Comparison of ENCODE assay signal across 7 mouse cellular contexts in the genomic region with DNA sequence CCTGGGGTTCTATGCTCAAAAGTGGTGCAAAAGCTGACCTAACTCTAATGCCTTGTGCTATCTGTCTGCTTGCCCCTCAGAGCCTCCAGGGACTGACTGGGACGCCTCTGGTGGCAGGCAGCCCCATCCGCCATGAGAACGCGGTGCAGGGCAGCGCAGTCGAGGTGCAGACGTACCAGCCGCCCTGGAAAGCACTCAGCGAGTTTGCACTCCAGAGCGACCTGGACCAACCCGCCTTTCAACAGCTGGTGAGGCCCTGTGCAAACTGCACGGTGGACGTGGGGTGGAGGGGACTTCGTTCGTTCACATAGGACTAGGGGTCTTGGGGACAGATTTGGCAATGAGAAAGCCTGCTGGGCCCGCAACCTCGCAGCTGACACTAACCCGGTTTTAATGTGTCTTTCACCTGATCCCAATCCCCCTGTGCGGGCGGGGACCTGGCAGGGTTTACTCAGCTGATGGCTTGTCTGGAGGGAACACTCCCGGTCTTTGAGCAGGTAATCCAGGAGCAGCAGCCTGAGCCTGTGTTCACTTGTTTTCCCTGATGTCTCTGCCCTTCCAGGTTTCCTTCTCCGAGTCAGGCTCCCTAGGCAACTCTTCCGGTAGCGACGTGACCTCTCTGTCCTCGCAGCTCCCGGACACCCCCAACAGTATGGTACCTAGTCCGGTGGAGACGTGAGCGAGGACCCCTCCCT. TPM values are rescaled to one million over a fixed set of nuclear protein-coding genes. Genes with fewer than 3 reads are reported as not detected.
DNase-seq lines count a peak whose midpoint lies in the region; ATAC-seq lines count a peak whose summit lies in the region.

No protein-coding gene starts in this region.

- H3K9me3 ChIP-seq in midbrain, embryonic 11.5 days (ENCODE audit: control insufficient read depth, low read length) = peaks cover 3% of the 10 kb centered on the region; the same call in 1 of the 2 replicates
- no peaks in the 10 kb centered on the region for H3K9me3 ChIP-seq in midbrain, embryonic 13.5 days
- H3K9me3 ChIP-seq in embryonic facial prominence, embryonic 12.5 days = no peaks in the 10 kb centered on the region
- no peaks in the 10 kb centered on the region for H3K9me3 ChIP-seq in intestine, embryonic 15.5 days
- peaks cover 6% of the 10 kb centered on the region for H3K9me3 ChIP-seq in lung, embryonic 16.5 days (ENCODE audit: control insufficient read depth, low read length)

- no peak overlapping the region for H3K9ac ChIP-seq in midbrain, embryonic 11.5 days (ENCODE audit: low read length)
- H3K9ac ChIP-seq in midbrain, embryonic 13.5 days (replicated peaks) = no peak overlapping the region
- H3K9ac ChIP-seq in embryonic facial prominence, embryonic 12.5 days = peak overlapping the region; percentile 42; the same call in 1 of the 2 replicates
- H3K9ac ChIP-seq in intestine, embryonic 15.5 days = no peak overlapping the region
- H3K9ac ChIP-seq in lung, embryonic 16.5 days (ENCODE audit: low read length) = no peak overlapping the region

- no peak overlapping the region for H3K4me2 ChIP-seq in midbrain, embryonic 11.5 days
- no peak overlapping the region for H3K4me2 ChIP-seq in midbrain, embryonic 13.5 days (replicated peaks)
- peak overlapping the region; percentile 47 for H3K4me2 ChIP-seq in embryonic facial prominence, embryonic 12.5 days (replicated peaks)
- peak overlapping the region; percentile 78 for H3K4me2 ChIP-seq in intestine, embryonic 15.5 days (replicated peaks)
- H3K4me2 ChIP-seq in lung, embryonic 16.5 days (ENCODE audit: low read depth, low read length) = peak overlapping the region; percentile 23; the same call in 1 of the 2 replicates

- peaks cover 98% of the 10 kb centered on the region for H3K27me3 ChIP-seq in midbrain, embryonic 11.5 days (ENCODE audit: control insufficient read depth, insufficient read depth, low read length)
- peaks cover 99% of the 10 kb centered on the region for H3K27me3 ChIP-seq in midbrain, embryonic 13.5 days
- peaks cover 73% of the 10 kb centered on the region for H3K27me3 ChIP-seq in embryonic facial prominence, embryonic 12.5 days
- peaks cover 57% of the 10 kb centered on the region for H3K27me3 ChIP-seq in intestine, embryonic 15.5 days (replicated peaks)
- H3K27me3 ChIP-seq in lung, embryonic 16.5 days (ENCODE audit: control insufficient read depth, insufficient read depth, low read depth, low read length) = peaks cover 88% of the 10 kb centered on the region

- H3K36me3 ChIP-seq in midbrain, embryonic 11.5 days (ENCODE audit: control insufficient read depth, insufficient read depth, low read length) = no peaks in the 10 kb centered on the region
- no peaks in the 10 kb centered on the region for H3K36me3 ChIP-seq in midbrain, embryonic 13.5 days
- no peaks in the 10 kb centered on the region for H3K36me3 ChIP-seq in embryonic facial prominence, embryonic 12.5 days
- H3K36me3 ChIP-seq in intestine, embryonic 15.5 days = no peaks in the 10 kb centered on the region
- H3K36me3 ChIP-seq in lung, embryonic 16.5 days (ENCODE audit: control insufficient read depth, insufficient read depth, low read length) = no peaks in the 10 kb centered on the region

- no peak for ATAC-seq in midbrain, embryonic 11.5 days (ENCODE audit: low FRiP score)
- no peak for ATAC-seq in midbrain, embryonic 13.5 days
- no peak for ATAC-seq in embryonic facial prominence, embryonic 12.5 days (ENCODE audit: insufficient number of reproducible peaks, insufficient read depth, low FRiP score, low TSS enrichment)
- ATAC-seq in intestine, embryonic 15.5 days = no peak
- peak; percentile 47; the same call in 1 of the 2 replicates for ATAC-seq in lung, embryonic 16.5 days (ENCODE audit: low read depth)

- no peak overlapping the region for H3K27ac ChIP-seq in midbrain, embryonic 11.5 days (ENCODE audit: low read depth, low read length)
- no peak overlapping the region for H3K27ac ChIP-seq in midbrain, embryonic 13.5 days
- H3K27ac ChIP-seq in embryonic facial prominence, embryonic 12.5 days = 0 out of 2 replicates have a peak overlapping the region, but pooled peaks have one; percentile 36
- no peak overlapping the region for H3K27ac ChIP-seq in intestine, embryonic 15.5 days
- no peak overlapping the region for H3K27ac ChIP-seq in lung, embryonic 16.5 days (ENCODE audit: low read length)

- peak; percentile 97 for DNase-seq in midbrain, embryonic 11.5 days (ENCODE audit: low spot score, missing footprints)
- peak; percentile 20 for DNase-seq in cerebellum, adult 11-12 months
- no peak for DNase-seq in MN1 (ENCODE audit: low spot score)

- under 1% methylated on average over 30 of the region's 30 CpGs for WGBS in midbrain, embryonic 11.5 days
- WGBS in midbrain, embryonic 13.5 days = under 1% methylated on average over 30 of the region's 30 CpGs
- WGBS in embryonic facial prominence, embryonic 12.5 days = 2% methylated on average over 30 of the region's 30 CpGs
- 18% methylated on average over 30 of the region's 30 CpGs for WGBS in intestine, embryonic 15.5 days
- WGBS in lung, embryonic 16.5 days = 4% methylated on average over 30 of the region's 30 CpGs

- H3K4me1 ChIP-seq in midbrain, embryonic 11.5 days (ENCODE audit: control insufficient read depth, insufficient read depth, low read length) = peaks cover 26% of the 10 kb centered on the region
- H3K4me1 ChIP-seq in midbrain, embryonic 13.5 days (replicated peaks) = peaks cover 49% of the 10 kb centered on the region
- H3K4me1 ChIP-seq in embryonic facial prominence, embryonic 12.5 days = peaks cover 18% of the 10 kb centered on the region; the same call in 1 of the 2 replicates
- peaks cover 43% of the 10 kb centered on the region for H3K4me1 ChIP-seq in intestine, embryonic 15.5 days (replicated peaks)
- H3K4me1 ChIP-seq in lung, embryonic 16.5 days (replicated peaks; ENCODE audit: control insufficient read depth, insufficient read depth, low read length) = peaks cover 36% of the 10 kb centered on the region

- H3K4me3 ChIP-seq in midbrain, embryonic 11.5 days (ENCODE audit: low read depth, low read length) = no peak overlapping the region
- no peak overlapping the region for H3K4me3 ChIP-seq in midbrain, embryonic 13.5 days (replicated peaks)
- peak overlapping the region; percentile 42 for H3K4me3 ChIP-seq in embryonic facial prominence, embryonic 12.5 days
- H3K4me3 ChIP-seq in intestine, embryonic 15.5 days (replicated peaks) = peak overlapping the region; percentile 46; the same call in 1 of the 2 replicates
- H3K4me3 ChIP-seq in lung, embryonic 16.5 days (ENCODE audit: low read length) = peak overlapping the region; percentile 9; the same call in 1 of the 2 replicates

RNA-seq across cellular contexts. Expression of a gene that starts 6.5 kb away (rescaled TPM):
- polyA plus RNA-seq in midbrain, embryonic 11.5 days (2014; fragmentation: Nextera tagmentation; extraction: Ambion mirVana) = 5.2 and 7.1 TPM in 2 replicates
- 2.5 and 3.3 TPM in 2 replicates for polyA plus RNA-seq in midbrain, embryonic 13.5 days (2015; fragmentation: Nextera tagmentation; extraction: Ambion mirVana)
- 20.8 and 27.8 TPM in 2 replicates for polyA plus RNA-seq in embryonic facial prominence, embryonic 12.5 days (2016; fragmentation: Nextera tagmentation; extraction: Ambion mirVana)
- 3.3 and 3.7 TPM in 2 replicates for polyA plus RNA-seq in intestine, embryonic 15.5 days (2015; fragmentation: Nextera tagmentation; extraction: Ambion mirVana)
- 0.31 TPM in 1 of 2 replicates, not detected in the other for polyA plus RNA-seq in lung, embryonic 16.5 days (2015; fragmentation: Nextera tagmentation; extraction: Ambion mirVana)

RNA-seq across cellular contexts. Expression of a gene that starts 33.0 kb away (rescaled TPM):
- polyA plus RNA-seq in midbrain, embryonic 11.5 days (2014; fragmentation: Nextera tagmentation; extraction: Ambion mirVana) = 141 and 149 TPM in 2 replicates
- polyA plus RNA-seq in midbrain, embryonic 13.5 days (2015; fragmentation: Nextera tagmentation; extraction: Ambion mirVana) = 89.2 and 94.6 TPM in 2 replicates
- 171 and 174 TPM in 2 replicates for polyA plus RNA-seq in embryonic facial prominence, embryonic 12.5 days (2016; fragmentation: Nextera tagmentation; extraction: Ambion mirVana)
- polyA plus RNA-seq in intestine, embryonic 15.5 days (2015; fragmentation: Nextera tagmentation; extraction: Ambion mirVana) = 288 and 318 TPM in 2 replicates
- 216 and 219 TPM in 2 replicates for polyA plus RNA-seq in lung, embryonic 16.5 days (2015; fragmentation: Nextera tagmentation; extraction: Ambion mirVana)

Comparison
In these comparisons a context has a peak if more than half of its experiments do, and no peak if none do; other contexts are left out.
1. H3K4me2 ChIP-seq: peak in embryonic facial prominence, embryonic 12.5 days (single experiment), intestine, embryonic 15.5 days (single experiment) and lung, embryonic 16.5 days (single experiment); none in midbrain, embryonic 11.5 days (single experiment) and midbrain, embryonic 13.5 days (single experiment).
2. H3K4me3 ChIP-seq: peak in embryonic facial prominence, embryonic 12.5 days (single experiment), intestine, embryonic 15.5 days (single experiment) and lung, embryonic 16.5 days (single experiment); none in midbrain, embryonic 11.5 days (single experiment) and midbrain, embryonic 13.5 days (single experiment).